Mouse (Mus musculus) heart, embryonic 13.5 days (tissue): ENCODE measurements at regions not wholly inside any gene's neighbourhood (a gene's known extent, or its start where the extent isn't known, plus 50 kb on each side); places are given as distances from the start of the nearest gene placed in this dataset.
A peak's percentile ranks its signal among the peaks of the same experiment; 100 is the strongest.

Source experiments
- ATAC-seq: fragments of 200-750 bp; cut with Nextera tagmentation; 2 replicates; pipeline ENCODE4 v1.8.0; 2017; ENCODE audit warnings: moderate TSS enrichment; ENCODE audit not compliant: insufficient number of reproducible peaks, low FRiP score, low TSS enrichment; ENCODE audit errors: extremely low read depth
- H3K27ac ChIP-seq: fragments of 300-500 bp; sonication (generic); replicated peaks from 2 replicates; pipeline ENCODE4 v1.5.1; 2015; ENCODE audit warnings: moderate library complexity, mild to moderate bottlenecking, inconsistent platforms
- H3K27me3 ChIP-seq: fragments of 300-500 bp; sonication (generic); replicated peaks from 2 replicates; pipeline ENCODE4 v1.6.1; 2015; ENCODE audit warnings: mild to moderate bottlenecking, inconsistent platforms
- H3K36me3 ChIP-seq: fragments of 300-500 bp; sonication (generic); 2 replicates; pipeline ENCODE4 v1.6.1; 2015; ENCODE audit warnings: mild to moderate bottlenecking, inconsistent platforms
- H3K4me1 ChIP-seq: fragments of 300-500 bp; sonication (generic); 2 replicates; pipeline ENCODE4 v1.6.1; 2015; ENCODE audit warnings: inconsistent platforms
- H3K4me2 ChIP-seq: fragments of 300-500 bp; sonication (generic); 2 replicates; pipeline ENCODE4 v1.6.1; 2015; ENCODE audit warnings: inconsistent platforms, mild to moderate bottlenecking, moderate library complexity
- H3K4me3 ChIP-seq: fragments of 300-500 bp; sonication (generic); 2 replicates; pipeline ENCODE4 v1.5.1; 2015; ENCODE audit warnings: moderate library complexity, mild to moderate bottlenecking, inconsistent platforms
- H3K9ac ChIP-seq: fragments of 300-500 bp; sonication (generic); 2 replicates; pipeline ENCODE4 v1.6.1; 2015; ENCODE audit warnings: inconsistent platforms, mild to moderate bottlenecking, moderate library complexity
- H3K9me3 ChIP-seq: fragments of 300-500 bp; sonication (generic); 2 replicates; pipeline ENCODE4 v1.6.1; 2016; ENCODE audit warnings: inconsistent platforms
- WGBS: fragments of 180-500 bp; shearing (Covaris S2); methylation state at CpG from one replicate; pipeline ENCODE4 v1.1.7; 2015; ENCODE audit warnings: mixed read lengths; 5-methylcytosine and 5-hydroxymethylcytosine counted together

- ATAC-seq: no peak
- 74% methylated on average over 3 of the region's 3 CpGs for WGBS
Observed at GRCm38 (mm10) chr7:74224378-74224777, 210.9 kb upstream of the St8sia2 start.

GRCm38 (mm10) chr7:74200661-74201060, 187.2 kb upstream of the St8sia2 start:
- H3K36me3 ChIP-seq: no peaks in the 10 kb centered on the region
- no peak overlapping the region for H3K4me3 ChIP-seq
- no peaks in the 10 kb centered on the region for H3K4me1 ChIP-seq
- ATAC-seq: no peak
- H3K9ac ChIP-seq: no peak overlapping the region
- no peak overlapping the region for H3K4me2 ChIP-seq
- H3K9me3 ChIP-seq: no peaks in the 10 kb centered on the region
- no peak overlapping the region for H3K27ac ChIP-seq
- 27% methylated on average over 4 of the region's 4 CpGs for WGBS
- no peaks in the 10 kb centered on the region for H3K27me3 ChIP-seq

More at GRCm38 (mm10) chr7:74224378-74224777, 210.9 kb upstream of the St8sia2 start:
- Histone ChIP-seq H3K4me3 (no peak overlapping the region), H3K9me3 (no peaks in the 10 kb centered on the region), H3K36me3 (no peaks in the 10 kb centered on the region), H3K4me2 (no peak overlapping the region), H3K27ac (no peak overlapping the region), H3K27me3 (no peaks in the 10 kb centered on the region), H3K9ac (no peak overlapping the region), H3K4me1 (no peaks in the 10 kb centered on the region)

GRCm38 (mm10) chr7:74198796-74199195, 185.3 kb upstream of the St8sia2 start:
- WGBS: 87% methylated on average over 6 of the region's 6 CpGs
- Histone ChIP-seq H3K4me2 (no peak overlapping the region), H3K27me3 (no peaks in the 10 kb centered on the region), H3K9ac (no peak overlapping the region), H3K4me3 (no peak overlapping the region), H3K4me1 (no peaks in the 10 kb centered on the region), H3K27ac (no peak overlapping the region), H3K9me3 (no peaks in the 10 kb centered on the region), H3K36me3 (no peaks in the 10 kb centered on the region)
- ATAC-seq: no peak

GRCm38 (mm10) chr7:74184661-74185060, 171.2 kb upstream of the St8sia2 start:
- no peak for ATAC-seq
- Histone ChIP-seq H3K9me3 (no peaks in the 10 kb centered on the region), H3K4me1 (no peaks in the 10 kb centered on the region), H3K27me3 (no peaks in the 10 kb centered on the region), H3K4me2 (no peak overlapping the region), H3K9ac (no peak overlapping the region), H3K36me3 (no peaks in the 10 kb centered on the region), H3K4me3 (no peak overlapping the region), H3K27ac (no peak overlapping the region)

- H3K4me2 ChIP-seq: no peak overlapping the region
- WGBS: 76% methylated on average over 5 of the region's 5 CpGs
- H3K4me1 ChIP-seq: peaks cover 9% of the 10 kb centered on the region; the same call in 1 of the 2 replicates
- no peak for ATAC-seq
- H3K4me3 ChIP-seq: no peak overlapping the region
- no peaks in the 10 kb centered on the region for H3K27me3 ChIP-seq
- H3K9ac ChIP-seq: no peak overlapping the region
- H3K27ac ChIP-seq: no peak overlapping the region
- H3K9me3 ChIP-seq: no peaks in the 10 kb centered on the region
- no peaks in the 10 kb centered on the region for H3K36me3 ChIP-seq
Observed at GRCm38 (mm10) chr7:74174206-74174605, 160.7 kb upstream of the St8sia2 start.

- Histone ChIP-seq H3K4me1 (peaks cover 9% of the 10 kb centered on the region; the same call in 1 of the 2 replicates), H3K36me3 (no peaks in the 10 kb centered on the region), H3K9ac (no peak overlapping the region), H3K4me3 (no peak overlapping the region), H3K9me3 (no peaks in the 10 kb centered on the region), H3K27me3 (no peaks in the 10 kb centered on the region), H3K4me2 (peak overlapping the region; percentile 13; the same call in 1 of the 2 replicates), H3K27ac (no peak overlapping the region)
- ATAC-seq: no peak
- WGBS: 16% methylated on average over 2 of the region's 2 CpGs
Observed at GRCm38 (mm10) chr7:74173230-74173612, 159.7 kb upstream of the St8sia2 start.

- 0 out of 2 replicates have a peak overlapping the region, but pooled peaks have one; percentile 13 for H3K4me2 ChIP-seq
Observed at GRCm38 (mm10) chr7:74172504-74173229, 159.2 kb upstream of the St8sia2 start.

GRCm38 (mm10) chr7:74151590-74151989, 138.1 kb upstream of the St8sia2 start:
- H3K27ac ChIP-seq: no peak overlapping the region
- H3K4me1 ChIP-seq: no peaks in the 10 kb centered on the region
- no peak overlapping the region for H3K4me3 ChIP-seq
- H3K9ac ChIP-seq: no peak overlapping the region
- no peak for ATAC-seq
- H3K9me3 ChIP-seq: 0 out of 2 replicates have a peak, but pooled peaks cover 6% of the 10 kb centered on the region
- no peaks in the 10 kb centered on the region for H3K27me3 ChIP-seq
- no peak overlapping the region for H3K4me2 ChIP-seq
- WGBS: 62% methylated on average over 4 of the region's 4 CpGs
- H3K36me3 ChIP-seq: no peaks in the 10 kb centered on the region

More at GRCm38 (mm10) chr7:74172504-74173229, 159.2 kb upstream of the St8sia2 start:
- Histone ChIP-seq H3K4me3 (no peak overlapping the region), H3K36me3 (no peaks in the 10 kb centered on the region), H3K9me3 (no peaks in the 10 kb centered on the region), H3K9ac (no peak overlapping the region), H3K27me3 (no peaks in the 10 kb centered on the region), H3K27ac (no peak overlapping the region), H3K4me1 (peaks cover 9% of the 10 kb centered on the region; the same call in 1 of the 2 replicates)
- WGBS: 44% methylated on average over 4 of the region's 4 CpGs
- no peak for ATAC-seq

- no peak overlapping the region for H3K9ac ChIP-seq
- no peaks in the 10 kb centered on the region for H3K36me3 ChIP-seq
- H3K27me3 ChIP-seq: no peaks in the 10 kb centered on the region
- WGBS: 83% methylated on average over 3 of the region's 3 CpGs
- H3K9me3 ChIP-seq: no peaks in the 10 kb centered on the region
- H3K4me2 ChIP-seq: no peak overlapping the region
- no peak overlapping the region for H3K4me3 ChIP-seq
- H3K4me1 ChIP-seq: no peaks in the 10 kb centered on the region
- no peak overlapping the region for H3K27ac ChIP-seq
- ATAC-seq: no peak
Observed at GRCm38 (mm10) chr7:74143236-74143635, 129.7 kb upstream of the St8sia2 start.

GRCm38 (mm10) chr7:74138169-74138568, 124.7 kb upstream of the St8sia2 start:
- no peak overlapping the region for H3K4me3 ChIP-seq
- no peaks in the 10 kb centered on the region for H3K9me3 ChIP-seq
- no peak overlapping the region for H3K27ac ChIP-seq
- no peaks in the 10 kb centered on the region for H3K36me3 ChIP-seq
- no peak for ATAC-seq
- H3K4me1 ChIP-seq: no peaks in the 10 kb centered on the region
- H3K27me3 ChIP-seq: no peaks in the 10 kb centered on the region
- no peak overlapping the region for H3K9ac ChIP-seq
- H3K4me2 ChIP-seq: no peak overlapping the region
- 56% methylated on average over 6 of the region's 6 CpGs for WGBS

GRCm38 (mm10) chr7:74130206-74130836, 116.8 kb upstream of the St8sia2 start:
- H3K27ac ChIP-seq: no peak overlapping the region
- H3K4me1 ChIP-seq: no peaks in the 10 kb centered on the region
- no peaks in the 10 kb centered on the region for H3K9me3 ChIP-seq
- H3K9ac ChIP-seq: no peak overlapping the region
- no peaks in the 10 kb centered on the region for H3K27me3 ChIP-seq
- H3K4me3 ChIP-seq: no peak overlapping the region
- ATAC-seq: no peak
- WGBS: 65% methylated on average over 8 of the region's 8 CpGs
- H3K4me2 ChIP-seq: no peak overlapping the region
- no peaks in the 10 kb centered on the region for H3K36me3 ChIP-seq

- peaks cover 10% of the 10 kb centered on the region for H3K4me1 ChIP-seq
- no peaks in the 10 kb centered on the region for H3K36me3 ChIP-seq
- 53% methylated on average over 2 of the region's 2 CpGs for WGBS
- no peak for ATAC-seq
- H3K9me3 ChIP-seq: no peaks in the 10 kb centered on the region
- H3K4me3 ChIP-seq: no peak overlapping the region
- H3K27me3 ChIP-seq: no peaks in the 10 kb centered on the region
- H3K4me2 ChIP-seq: no peak overlapping the region
- no peak overlapping the region for H3K27ac ChIP-seq
- H3K9ac ChIP-seq: no peak overlapping the region
Observed at GRCm38 (mm10) chr7:74112071-74112470, 98.6 kb upstream of the St8sia2 start.
